Mouse (Mus musculus): ENCODE results near the gene Slc22a2. TPM values are rescaled to one million over a fixed set of nuclear protein-coding genes. Genes with fewer than 3 reads are reported as not detected.
"Not testable (repeated sequence)": the region's sequence is repeated elsewhere in the genome, so short reads cannot be mapped to it uniquely, and the experiment has no call there.

Slc22a2 gene
- polyA plus RNA-seq (2012; rRNA removed): 0.04 TPM in 1 of 2 replicates, not detected in the other

- no peak for DNase-seq (ENCODE audit: low spot score)
These were observed at the start of gene Slc22a2 for GRCm38 (mm10) chr17:12583991-12584390. Gene Slc22a2 (plus strand): TSS chr17:12584132.

- no peak for DNase-seq (ENCODE audit: low spot score)
These were observed 49.4 kb upstream of the Slc22a2 start for GRCm38 (mm10) chr17:12534353-12535145.

GRCm38 (mm10) chr17:12562215-12562614 is 21.7 kb upstream of the Slc22a2 start:
- DNase-seq (ENCODE audit: low spot score): no peak

GRCm38 (mm10) chr17:12564481-12565000 is 19.4 kb upstream of the Slc22a2 start:
- DNase-seq (ENCODE audit: low spot score): not testable (repeated sequence)

- no peak for DNase-seq (ENCODE audit: low spot score)
These were observed 18.5 kb upstream of the Slc22a2 start for GRCm38 (mm10) chr17:12565443-12565842.

GRCm38 (mm10) chr17:12571316-12571715 is 12.6 kb upstream of the Slc22a2 start:
- no peak for DNase-seq (ENCODE audit: low spot score)

GRCm38 (mm10) chr17:12571924-12572463 is 11.9 kb upstream of the Slc22a2 start:
- DNase-seq (ENCODE audit: low spot score): no peak

- no peak for DNase-seq (ENCODE audit: low spot score)
These were observed 8.5 kb upstream of the Slc22a2 start for GRCm38 (mm10) chr17:12575391-12575790.

- DNase-seq (ENCODE audit: low spot score): no peak
These were observed 6.8 kb upstream of the Slc22a2 start for GRCm38 (mm10) chr17:12577096-12577495.

GRCm38 (mm10) chr17:12585366-12585765 is 1.4 kb downstream of the Slc22a2 start:
- no peak for DNase-seq (ENCODE audit: low spot score)

- DNase-seq (ENCODE audit: low spot score): no peak
These were observed 3.0 kb downstream of the Slc22a2 start for GRCm38 (mm10) chr17:12586966-12587365.

- DNase-seq (ENCODE audit: low spot score): no peak
These were observed 4.9 kb downstream of the Slc22a2 start for GRCm38 (mm10) chr17:12588801-12589247.

GRCm38 (mm10) chr17:12590911-12591625 is 7.1 kb downstream of the Slc22a2 start:
- no peak for DNase-seq (ENCODE audit: low spot score)

GRCm38 (mm10) chr17:12595846-12596515 is 12.0 kb downstream of the Slc22a2 start:
- no peak for DNase-seq (ENCODE audit: low spot score)

GRCm38 (mm10) chr17:12606634-12607033 is 22.7 kb downstream of the Slc22a2 start:
- DNase-seq (ENCODE audit: low spot score): no peak

- no peak for DNase-seq (ENCODE audit: low spot score)
These were observed 23.3 kb downstream of the Slc22a2 start for GRCm38 (mm10) chr17:12607202-12607601.

- no peak for DNase-seq (ENCODE audit: low spot score)
These were observed 30.8 kb downstream of the Slc22a2 start for GRCm38 (mm10) chr17:12614511-12615385.

- DNase-seq (ENCODE audit: low spot score): no peak
These were observed 31.5 kb downstream of the Slc22a2 start for GRCm38 (mm10) chr17:12615429-12615828.

GRCm38 (mm10) chr17:12619641-12620040 is 35.7 kb downstream of the Slc22a2 start:
- no peak for DNase-seq (ENCODE audit: low spot score)

GRCm38 (mm10) chr17:12627983-12628382 is 44.1 kb downstream of the Slc22a2 start:
- DNase-seq (ENCODE audit: low spot score): no peak
